Mouse (Mus musculus) MEL (cell line): ENCODE measurements around the gene Ccdc85c. TPM values are rescaled to one million over a fixed set of nuclear protein-coding genes. Genes with fewer than 3 reads are reported as not detected.

Experiments
- DNase-seq: peaks from one replicate; pipeline ENCODE4 v3.0.0; 2011; ENCODE audit warnings: low read depth, low spot score
- H3K27ac ChIP-seq: 2 replicates; pipeline ENCODE4 v1.5.1; 2012; ENCODE audit warnings: low read depth, mild to moderate bottlenecking, control low read depth, low read length, moderate library complexity; ENCODE audit not compliant: control insufficient read depth
- H3K27me3 ChIP-seq, 2 experiments: fragments of 150-350 bp in 1 of 2; sonication (generic) in 1 of 2; 2 replicates each; pipeline ENCODE4 v1.6.1; 2012; ENCODE audit warnings: low read length in 2 of 2, mild to moderate bottlenecking in 2 of 2, improper control_type of control experiment in 1 of 2, moderate library complexity in 1 of 2; ENCODE audit not compliant: insufficient read depth in 2 of 2, control insufficient read depth in 1 of 2
- H3K36me3 ChIP-seq, 2 experiments: 2 replicates each; pipeline ENCODE4 v1.6.1; 2012 to 2014; ENCODE audit warnings: low read length in 2 of 2, improper control_type of control experiment in 1 of 2, inconsistent platforms in 1 of 2, mild to moderate bottlenecking in 1 of 2; ENCODE audit not compliant: insufficient read depth in 2 of 2, control insufficient read depth in 1 of 2
- H3K4me1 ChIP-seq, 2 experiments: fragments of 150-350 bp in 1 of 2; sonication (generic) in 1 of 2; 2 replicates each; pipeline ENCODE4 v1.6.1; 2012; ENCODE audit warnings: low read length in 2 of 2, improper control_type of control experiment in 1 of 2, mild to moderate bottlenecking in 1 of 2; ENCODE audit not compliant: insufficient read depth in 2 of 2, control insufficient read depth in 1 of 2
- H3K4me3 ChIP-seq, 2 experiments: fragments of 150-350 bp in 1 of 2; sonication (generic) in 1 of 2; 2 replicates each; pipeline ENCODE4 v1.5.1; 2012; ENCODE audit warnings: low read depth in 2 of 2, low read length in 2 of 2, mild to moderate bottlenecking in 2 of 2, moderate library complexity in 2 of 2, control low read depth in 1 of 2, improper control_type of control experiment in 1 of 2; ENCODE audit not compliant: control insufficient read depth in 1 of 2, insufficient read depth in 1 of 2
- H3K79me2 ChIP-seq: 2 replicates; pipeline ENCODE4 v1.6.1; 2012; ENCODE audit warnings: mild to moderate bottlenecking, low read length, moderate library complexity; ENCODE audit not compliant: control insufficient read depth, poor library complexity, insufficient read depth
- H3K9ac ChIP-seq: 2 replicates; pipeline ENCODE4 v1.6.1; 2012; ENCODE audit warnings: low read depth, mild to moderate bottlenecking, control low read depth, low read length, moderate library complexity; ENCODE audit not compliant: control insufficient read depth, poor library complexity, severe bottlenecking
- H3K9me3 ChIP-seq: fragments of 150-350 bp; sonication (generic); replicated peaks from 2 replicates; pipeline ENCODE4 v1.6.1; 2012; ENCODE audit warnings: mild to moderate bottlenecking, low read length, improper control_type of control experiment, moderate library complexity; ENCODE audit not compliant: insufficient read depth
- E2F4 ChIP-seq: IDR thresholded peaks from 2 replicates; pipeline ENCODE4 v1.6.1; 2011; ENCODE audit warnings: low read depth, low read length, improper control_type of control experiment, borderline replicate concordance
- HCFC1 ChIP-seq: IDR thresholded peaks from 2 replicates; pipeline ENCODE4 v1.6.1; 2012; ENCODE audit warnings: low read depth, mild to moderate bottlenecking, inconsistent platforms, low read length, improper control_type of control experiment, moderate library complexity
- JUND ChIP-seq: IDR thresholded peaks from 2 replicates; pipeline ENCODE4 v1.6.1; 2011; ENCODE audit warnings: low read depth, mild to moderate bottlenecking, improper control_type of control experiment, low read length
- KAT2A ChIP-seq: conservative IDR thresholded peaks from 2 replicates; pipeline ENCODE4 v1.6.1; 2012; ENCODE audit warnings: low read depth, low read length, improper control_type of control experiment, inconsistent platforms
- MAX ChIP-seq: IDR thresholded peaks from 2 replicates; pipeline ENCODE4 v1.6.1; 2011; ENCODE audit warnings: low read length, improper control_type of control experiment
- MEF2A ChIP-seq: IDR thresholded peaks from 2 replicates; pipeline ENCODE4 v1.6.1; 2014; ENCODE audit warnings: low read depth, mild to moderate bottlenecking, inconsistent platforms, low read length, improper control_type of control experiment; ENCODE audit not compliant: poor library complexity, insufficient replicate concordance, severe bottlenecking; ENCODE audit errors: extremely low read depth
- MYB ChIP-seq: IDR thresholded peaks from 2 replicates; pipeline ENCODE4 v1.6.1; 2011; ENCODE audit warnings: mild to moderate bottlenecking, low read depth, low read length, improper control_type of control experiment
- MYC ChIP-seq: IDR thresholded peaks from 2 replicates; pipeline ENCODE4 v1.6.1; 2011; ENCODE audit warnings: low read depth, mild to moderate bottlenecking, low read length, improper control_type of control experiment, moderate library complexity
- NELFE ChIP-seq: IDR thresholded peaks from 2 replicates; pipeline ENCODE4 v1.6.1; 2011; ENCODE audit warnings: low read depth, low read length, improper control_type of control experiment
- POLR2AphosphoS5 ChIP-seq: IDR thresholded peaks from 2 replicates; pipeline ENCODE4 v1.6.1; 2012; ENCODE audit warnings: low read depth, borderline replicate concordance, mild to moderate bottlenecking, inconsistent platforms, low read length, moderate library complexity, mixed read lengths
- RAD21 ChIP-seq: IDR thresholded peaks from 2 replicates; pipeline ENCODE4 v1.6.1; 2011; ENCODE audit warnings: mild to moderate bottlenecking, low read depth, low read length, improper control_type of control experiment
- RCOR1 ChIP-seq: IDR thresholded peaks from 2 replicates; pipeline ENCODE4 v1.6.1; 2012; ENCODE audit warnings: low read depth, mild to moderate bottlenecking, inconsistent platforms, low read length, improper control_type of control experiment
- SIN3A ChIP-seq: IDR thresholded peaks from 2 replicates; pipeline ENCODE4 v1.6.1; 2012; ENCODE audit warnings: low read length, improper control_type of control experiment, inconsistent platforms
- TBP ChIP-seq: IDR thresholded peaks from 2 replicates; pipeline ENCODE4 v1.8.0; 2011; ENCODE audit warnings: low read depth, low read length, improper control_type of control experiment
- TCF12 ChIP-seq: IDR thresholded peaks from 2 replicates; pipeline ENCODE4 v1.6.1; 2014; ENCODE audit warnings: low read depth, mild to moderate bottlenecking, inconsistent platforms, low read length, improper control_type of control experiment, moderate library complexity
- USF1 ChIP-seq: IDR thresholded peaks from 2 replicates; pipeline ENCODE4 v1.6.1; 2014; ENCODE audit warnings: low read depth, mild to moderate bottlenecking, inconsistent platforms, low read length, improper control_type of control experiment, moderate library complexity
- USF2 ChIP-seq, 2 experiments: IDR thresholded peaks; 2 replicates each; pipeline ENCODE4 v1.6.1; 2011 to 2012; ENCODE audit warnings: improper control_type of control experiment in 2 of 2, low read length in 2 of 2, borderline replicate concordance in 1 of 2, inconsistent platforms in 1 of 2, low read depth in 1 of 2, mild to moderate bottlenecking in 1 of 2; ENCODE audit not compliant: insufficient read depth in 1 of 2
- ZMIZ1 ChIP-seq: IDR thresholded peaks from 2 replicates; pipeline ENCODE4 v1.6.1; 2012; ENCODE audit warnings: low read depth, mild to moderate bottlenecking, inconsistent platforms, low read length, improper control_type of control experiment, moderate library complexity
- ZNF384 ChIP-seq: IDR thresholded peaks from 2 replicates; pipeline ENCODE4 v1.6.1; 2012; ENCODE audit warnings: low read depth, mild to moderate bottlenecking, inconsistent platforms, low read length, improper control_type of control experiment
- polyA plus RNA-seq, 2 experiments: library from polyadenylated mRNA; stranded (reverse) in 1 of 2; unstranded in 1 of 2; fragments of >175 nt in 1 of 2; fragments of >200 nt in 1 of 2; gene quantifications; 2 replicates each; pipeline versions ENCODE4 v1.2.1 to v1.2.4; 2012; ENCODE audit warnings: low replicate concordance in 2 of 2, low read depth in 1 of 2; ENCODE audit not compliant: insufficient read length in 2 of 2, insufficient read depth in 1 of 2, missing spikeins in 1 of 2
- total RNA-seq: library from RNA; depleted of rRNA; stranded (reverse); fragments of 300-350 nt; gene quantifications from 2 replicates; pipeline ENCODE4 v1.2.3, GENCODE M21; 2012

The Ccdc85c gene
- total and polyA plus RNA-seq, 3 experiments, result 19.8 to 24.8 TPM; not detected in 1

GRCm38 (mm10) chr12:108240953-108241588, 34.2 kb downstream of the Ccdc85c start:
- peaks cover 3 to 8% of the 10 kb centered on the region in 2 experiments; a peak in 3 of 4 replicates for H3K4me1 ChIP-seq

GRCm38 (mm10) chr12:108240401-108240890, 34.8 kb downstream of the Ccdc85c start:
- no peaks in the 10 kb centered on the region for H3K27me3 ChIP-seq
- H3K36me3 ChIP-seq, result peaks cover 0 to 5% of the 10 kb centered on the region in 2 experiments; a peak in 1 of 4 replicates
- H3K27ac ChIP-seq, result no peak overlapping the region
- H3K9me3 ChIP-seq, result no peaks in the 10 kb centered on the region
- no peak for TF ChIP-seq MYC
- no peak for TF ChIP-seq JUND
- no peak for TF ChIP-seq E2F4
- TF ChIP-seq NELFE, result no peak
- TF ChIP-seq ZNF384, result no peak
- TF ChIP-seq TCF12, result no peak
- no peak for TF ChIP-seq SIN3A
- no peak for TF ChIP-seq POLR2AphosphoS5
- no peak for TF ChIP-seq KAT2A
- TF ChIP-seq RCOR1, result no peak
- TF ChIP-seq MEF2A, result no peak
- TF ChIP-seq USF2 (IDR thresholded peaks at IDR 0.05; ENCODE audit: borderline replicate concordance in 1 of 2, insufficient read depth in 1 of 2, low read depth in 1 of 2, low read length in 2 of 2), result no peak
- TF ChIP-seq MAX, result no peak
- no peak for TF ChIP-seq RAD21
- no peak for TF ChIP-seq USF1
- TF ChIP-seq, all 39 proteins: peak for 0
- no peak for DNase-seq
- Histone ChIP-seq H3K9ac (no peak overlapping the region), H3K79me2 (peaks cover 5% of the 10 kb centered on the region; the same call in 1 of the 2 replicates), H3K4me1 (peaks cover 3 to 8% of the 10 kb centered on the region in 2 experiments; a peak in 3 of 4 replicates), H3K4me3 (no peak overlapping the region)

More at GRCm38 (mm10) chr12:108240953-108241588, 34.2 kb downstream of the Ccdc85c start:
- TF ChIP-seq HCFC1, result no peak
- TF ChIP-seq MYB, result no peak
- TF ChIP-seq TBP, result no peak
- TF ChIP-seq ZMIZ1, result no peak
- Histone ChIP-seq H3K79me2 (peaks cover 5% of the 10 kb centered on the region; the same call in 1 of the 2 replicates), H3K4me3 (no peak overlapping the region), H3K9ac (no peak overlapping the region), H3K9me3 (no peaks in the 10 kb centered on the region), H3K27me3 (no peaks in the 10 kb centered on the region), H3K27ac (no peak overlapping the region), H3K36me3 (peaks cover 0 to 5% of the 10 kb centered on the region in 2 experiments; a peak in 1 of 4 replicates)
- DNase-seq, result no peak
